Mouse (Mus musculus) midbrain, embryonic 14.5 days (tissue): ENCODE results near the gene Arhgef17. TPM values are rescaled to one million over a fixed set of nuclear protein-coding genes. Genes with fewer than 3 reads are reported as not detected.
A peak's percentile ranks its signal among the peaks of the same experiment; 100 is the strongest.

Experiments used
- ATAC-seq: fragments of 200-750 bp; cut with Nextera tagmentation; 2 replicates; pipeline ENCODE4 v1.8.0; 2017; ENCODE audit warnings: moderate number of reproducible peaks, moderate library complexity; ENCODE audit not compliant: low FRiP score, low TSS enrichment
- DNase-seq: peaks from one replicate; pipeline ENCODE4 v3.0.0-alpha.2; 2015
- H3K27ac ChIP-seq: fragments of 300-500 bp; sonication (generic); replicated peaks from 2 replicates; pipeline ENCODE4 v1.5.1; 2014; ENCODE audit warnings: mild to moderate bottlenecking, low read depth, low read length, moderate library complexity
- H3K27me3 ChIP-seq: fragments of 300-500 bp; sonication (generic); 2 replicates; pipeline ENCODE4 v1.6.1; 2014; ENCODE audit warnings: low read length, control low read depth, mixed read lengths; ENCODE audit not compliant: control insufficient read depth, insufficient read depth
- H3K36me3 ChIP-seq: fragments of 300-500 bp; sonication (generic); 2 replicates; pipeline ENCODE4 v1.6.1; 2014; ENCODE audit warnings: low read length, control low read depth; ENCODE audit not compliant: control insufficient read depth, insufficient read depth
- H3K4me1 ChIP-seq: fragments of 300-500 bp; sonication (generic); 2 replicates; pipeline ENCODE4 v1.6.1; 2014; ENCODE audit warnings: mild to moderate bottlenecking, antibody characterized with exemption, low read length, control low read depth; ENCODE audit not compliant: control insufficient read depth, insufficient read depth
- H3K4me2 ChIP-seq: fragments of 300-500 bp; sonication (generic); 2 replicates; pipeline ENCODE4 v1.6.1; 2014; ENCODE audit warnings: mild to moderate bottlenecking, low read length, moderate library complexity
- H3K4me3 ChIP-seq: fragments of 300-500 bp; sonication (generic); replicated peaks from 2 replicates; pipeline ENCODE4 v1.5.1; 2014; ENCODE audit warnings: low read depth, low read length
- H3K9ac ChIP-seq: fragments of 300-500 bp; sonication (generic); replicated peaks from 2 replicates; pipeline ENCODE4 v1.6.1; 2014; ENCODE audit warnings: mild to moderate bottlenecking, low read length, moderate library complexity
- H3K9me3 ChIP-seq: fragments of 300-500 bp; sonication (generic); 2 replicates; pipeline ENCODE4 v1.6.1; 2016; ENCODE audit warnings: low read length, control low read depth, mixed read lengths; ENCODE audit not compliant: control insufficient read depth
- whole genome bisulfite sequencing: fragments of 180-500 bp; shearing (Covaris S2); extraction: QIAGEN DNeasy Blood & Tissue Kit; methylation state at CpG from one replicate; pipeline ENCODE4 v1.1.7; 2014; 5-methylcytosine and 5-hydroxymethylcytosine counted together
- polyA plus RNA-seq: library from polyadenylated mRNA; unstranded; fragments of >200 nt; fragmentation: Nextera tagmentation; extraction: Ambion mirVana; gene quantifications from 2 replicates; pipeline ENCODE4 v1.2.1, GENCODE M21; 2014

The Arhgef17 gene
- polyA plus RNA-seq, 1 experiment from 2014 or later: 12.1 TPM

DNA sequence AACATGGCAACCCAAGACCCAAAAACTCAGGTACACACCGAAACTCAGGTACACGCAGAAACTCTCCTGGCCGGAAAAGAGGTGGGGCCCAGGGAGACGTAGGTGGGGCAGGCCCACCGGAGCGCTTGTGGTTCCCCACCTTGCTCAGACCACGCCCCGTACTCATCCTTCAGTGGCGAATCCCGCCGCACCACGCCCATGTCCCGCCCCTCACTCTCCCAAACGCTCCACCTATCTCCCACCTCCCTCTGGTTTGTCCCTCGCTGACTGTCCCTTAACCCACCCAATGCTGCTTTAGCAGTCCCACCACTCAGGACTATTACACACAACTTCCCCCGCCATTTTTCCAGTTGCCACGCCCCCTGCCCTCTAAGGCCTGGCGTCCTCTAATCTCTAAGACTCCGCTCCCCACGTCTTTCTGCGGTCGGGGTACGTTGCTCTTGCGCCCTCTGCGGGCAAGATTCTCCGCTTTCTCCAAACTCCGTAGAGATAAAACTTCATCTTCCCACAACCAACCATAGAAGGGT is 637 bp upstream of the Arhgef17 start:
- H3K9ac ChIP-seq: peak overlapping the region; percentile 50; the same call in 1 of the 2 replicates
- no peaks in the 10 kb centered on the region for H3K36me3 ChIP-seq
- peak overlapping the region; percentile 81 for H3K4me2 ChIP-seq
- peak; percentile 72 for ATAC-seq
- DNase-seq: peak; percentile 88
- peak overlapping the region; percentile 36 for H3K4me3 ChIP-seq
- H3K4me1 ChIP-seq: peaks cover 13% of the 10 kb centered on the region
- no peaks in the 10 kb centered on the region for H3K9me3 ChIP-seq
- H3K27ac ChIP-seq: no peak overlapping the region
- under 1% methylated on average over 27 of the region's 27 CpGs for WGBS
- H3K27me3 ChIP-seq: peaks cover 32% of the 10 kb centered on the region

DNA sequence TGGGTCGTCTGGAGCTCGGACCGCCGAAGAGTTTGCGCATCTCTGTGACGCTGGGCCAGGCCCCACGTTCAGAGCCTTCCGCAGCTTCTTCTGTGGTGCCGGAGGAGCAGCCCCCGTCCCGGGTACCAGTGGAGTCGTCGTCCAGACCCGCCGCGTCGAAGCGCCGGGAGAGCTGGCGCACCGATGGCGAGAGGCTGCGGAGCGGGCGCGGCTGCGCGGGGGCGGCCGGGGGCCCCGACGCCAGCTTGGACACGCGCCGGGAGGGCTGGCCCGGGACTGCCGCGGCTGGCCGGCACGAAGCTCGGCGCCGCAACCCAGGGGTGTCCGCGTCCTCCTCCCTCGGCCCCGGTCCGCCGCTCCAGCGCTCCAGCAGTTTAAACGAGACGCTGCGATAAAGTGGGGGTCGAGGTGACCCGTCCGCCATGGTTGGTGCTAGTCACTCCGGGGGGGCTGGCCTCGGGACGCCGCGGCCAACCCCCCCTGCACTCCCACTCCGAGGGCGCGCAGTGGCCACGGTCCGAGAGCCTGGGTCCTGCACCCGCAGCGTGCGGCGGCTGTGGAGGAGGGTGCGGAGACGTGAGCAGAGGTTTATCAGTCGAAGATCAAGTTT is 486 bp downstream of the Arhgef17 start:
- Histone ChIP-seq H3K4me3 (peak overlapping the region; percentile 36), H3K9me3 (no peaks in the 10 kb centered on the region), H3K4me1 (peaks cover 24% of the 10 kb centered on the region), H3K27me3 (peaks cover 32% of the 10 kb centered on the region), H3K4me2 (peak overlapping the region; percentile 81), H3K9ac (peak overlapping the region; percentile 50), H3K36me3 (no peaks in the 10 kb centered on the region), H3K27ac (peak overlapping the region; percentile 63)
- DNase-seq: peak; percentile 48
- WGBS: under 1% methylated on average over 73 of the region's 73 CpGs
- peak; percentile 29 for ATAC-seq

DNA sequence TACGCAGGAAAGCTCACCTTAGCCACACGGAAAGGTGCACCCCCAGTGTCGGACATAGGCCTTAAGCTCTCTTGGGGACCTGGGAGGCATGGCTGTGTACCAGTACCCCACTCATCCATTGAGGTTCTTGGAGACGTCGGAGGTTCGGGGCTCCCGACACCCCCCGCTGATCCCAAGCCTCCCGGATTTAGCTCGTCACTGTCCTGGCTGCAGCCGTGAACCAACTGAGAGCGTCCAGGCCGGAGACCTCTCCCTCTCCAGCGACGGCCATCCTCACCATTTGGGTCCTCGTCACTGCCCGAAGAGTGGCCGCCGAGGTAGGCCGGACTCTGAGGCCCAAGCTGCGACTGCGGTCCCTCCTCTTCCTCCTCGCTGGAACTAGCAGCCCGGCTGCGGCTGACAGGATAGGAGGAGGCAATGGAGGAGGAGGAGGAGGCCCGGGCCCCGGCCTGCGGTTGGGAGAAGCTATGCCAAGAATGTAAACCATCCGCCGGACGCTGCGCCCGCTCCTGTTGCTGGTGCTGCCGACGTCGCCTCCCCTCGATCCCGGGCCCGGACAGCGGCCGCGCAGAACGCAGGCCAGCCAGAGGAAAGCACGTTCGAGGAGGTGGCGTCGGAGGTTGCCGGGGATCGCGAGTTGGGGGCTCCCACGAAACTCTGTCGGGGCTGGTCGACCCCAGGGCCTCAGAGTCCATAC is 1.1 kb downstream of the Arhgef17 start:
- peaks cover 30% of the 10 kb centered on the region for H3K4me1 ChIP-seq
- DNase-seq: peak; percentile 54
- H3K27me3 ChIP-seq: peaks cover 32% of the 10 kb centered on the region
- H3K9me3 ChIP-seq: no peaks in the 10 kb centered on the region
- no peak for ATAC-seq
- 3% methylated on average over 53 of the region's 53 CpGs for WGBS
- peak overlapping the region; percentile 50 for H3K9ac ChIP-seq
- H3K4me3 ChIP-seq: peak overlapping the region; percentile 36
- H3K4me2 ChIP-seq: peak overlapping the region; percentile 81
- H3K27ac ChIP-seq: no peak overlapping the region
- H3K36me3 ChIP-seq: no peaks in the 10 kb centered on the region

DNA sequence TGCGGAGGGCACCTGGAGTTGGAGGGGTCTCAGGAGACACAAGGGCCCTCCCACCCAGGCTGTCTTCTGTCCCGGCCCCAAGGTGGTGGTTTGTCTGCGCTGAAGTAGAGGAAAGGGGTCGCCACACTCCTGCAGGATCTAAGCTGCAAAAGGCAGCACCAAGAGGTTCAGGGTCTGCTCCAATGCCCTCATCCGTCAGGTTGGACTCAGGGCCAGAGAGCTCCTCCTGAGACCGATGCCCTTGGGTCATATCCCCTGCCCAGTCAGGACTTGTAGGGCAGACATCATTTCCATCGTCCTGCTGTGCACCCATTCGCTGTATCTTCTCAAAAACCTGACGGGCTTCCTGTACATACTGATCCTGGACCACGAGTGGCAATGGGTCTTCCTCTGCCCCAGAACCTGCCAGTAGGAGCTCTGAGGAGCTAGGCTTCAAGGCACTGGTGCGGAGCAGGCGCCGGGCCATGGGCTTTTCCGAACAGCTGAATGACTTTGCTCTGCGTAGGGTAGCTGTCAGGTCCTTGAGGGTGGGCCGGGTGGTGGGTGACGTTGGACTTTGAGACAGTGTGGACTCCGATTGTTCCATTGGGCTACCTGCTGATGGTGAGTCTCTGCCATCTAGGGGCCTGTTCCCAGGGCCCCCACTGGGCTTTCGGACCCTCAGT is 2.1 kb downstream of the Arhgef17 start:
- no peak overlapping the region for H3K4me3 ChIP-seq
- ATAC-seq (no peak), DNase-seq (no peak)
- H3K9ac ChIP-seq: no peak overlapping the region
- peaks cover 34% of the 10 kb centered on the region for H3K4me1 ChIP-seq
- H3K9me3 ChIP-seq: no peaks in the 10 kb centered on the region
- H3K27me3 ChIP-seq: peaks cover 32% of the 10 kb centered on the region
- H3K4me2 ChIP-seq: peak overlapping the region; percentile 81
- 80% methylated on average over 19 of the region's 19 CpGs for WGBS
- no peak overlapping the region for H3K27ac ChIP-seq
- H3K36me3 ChIP-seq: no peaks in the 10 kb centered on the region

DNA sequence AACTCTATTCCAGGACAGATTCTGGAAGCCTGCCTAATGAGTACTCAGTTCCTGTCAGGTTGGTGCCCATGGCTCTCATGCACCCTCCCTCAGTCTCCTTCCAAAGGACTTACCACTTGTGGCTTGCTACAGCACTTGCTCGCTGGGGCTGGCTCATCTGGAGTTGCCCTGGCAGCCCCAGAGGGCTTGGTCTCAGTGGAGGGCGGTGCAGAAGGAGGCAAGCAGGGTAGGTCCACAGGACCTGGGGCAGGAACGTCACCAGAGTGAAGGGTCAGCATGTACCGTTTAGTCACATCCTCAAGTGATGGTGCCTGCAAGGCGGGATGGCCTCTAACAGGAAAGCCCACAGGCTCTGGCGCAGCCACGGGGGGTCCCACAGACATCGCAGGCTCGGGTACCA is 3.5 kb downstream of the Arhgef17 start:
- Histone ChIP-seq H3K4me1 (peaks cover 41% of the 10 kb centered on the region), H3K36me3 (no peaks in the 10 kb centered on the region), H3K9me3 (no peaks in the 10 kb centered on the region), H3K9ac (no peak overlapping the region), H3K4me2 (peak overlapping the region; percentile 81), H3K27me3 (peaks cover 32% of the 10 kb centered on the region), H3K27ac (no peak overlapping the region), H3K4me3 (peak overlapping the region; percentile 16; the same call in 1 of the 2 replicates)
- no peak for ATAC-seq
- no peak for DNase-seq
- WGBS: 58% methylated on average over 9 of the region's 9 CpGs

DNA sequence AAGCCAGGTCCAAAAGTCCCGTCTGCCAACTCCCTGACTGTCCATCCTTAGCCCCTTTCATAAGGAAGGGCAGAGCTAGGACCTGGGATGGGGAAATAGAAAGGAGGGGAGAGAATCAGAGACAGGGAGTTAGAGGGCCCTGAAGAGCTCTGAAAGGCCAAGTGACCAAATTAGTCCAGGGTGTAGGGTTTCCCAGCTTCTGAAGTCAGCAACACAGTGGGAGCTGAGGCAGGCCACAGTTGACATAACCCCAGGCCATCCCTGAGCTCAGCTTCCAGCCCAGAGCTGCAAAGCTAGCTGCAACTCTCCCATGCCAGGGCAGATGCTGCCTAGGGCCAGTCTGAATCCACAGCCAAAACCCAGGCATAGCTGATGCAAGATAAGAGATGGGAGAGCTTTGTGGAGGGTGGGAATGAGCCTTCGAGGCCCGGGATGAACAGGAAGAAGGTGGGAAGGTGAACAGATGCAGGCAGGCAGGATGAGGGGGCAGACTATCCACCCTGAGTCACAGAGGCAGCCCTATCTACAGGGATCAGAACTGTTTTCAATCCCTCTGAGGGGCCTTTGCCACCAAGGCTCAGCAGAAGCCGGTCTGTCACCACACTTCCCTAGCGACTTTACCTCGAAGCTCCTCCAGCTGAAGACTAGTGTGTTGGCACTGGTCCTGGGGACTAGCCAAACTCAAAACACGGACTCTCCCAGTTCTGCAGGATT is 4.5 kb downstream of the Arhgef17 start:
- peak overlapping the region; percentile 16 for H3K4me3 ChIP-seq
- H3K36me3 ChIP-seq: no peaks in the 10 kb centered on the region
- H3K27ac ChIP-seq: no peak overlapping the region
- 35% methylated on average over 7 of the region's 7 CpGs for WGBS
- H3K4me1 ChIP-seq: peaks cover 42% of the 10 kb centered on the region
- H3K27me3 ChIP-seq: peaks cover 31% of the 10 kb centered on the region
- H3K9me3 ChIP-seq: no peaks in the 10 kb centered on the region
- DNase-seq: no peak
- H3K4me2 ChIP-seq: peak overlapping the region; percentile 81
- ATAC-seq: no peak
- no peak overlapping the region; the same call in 1 of the 2 replicates for H3K9ac ChIP-seq

DNA sequence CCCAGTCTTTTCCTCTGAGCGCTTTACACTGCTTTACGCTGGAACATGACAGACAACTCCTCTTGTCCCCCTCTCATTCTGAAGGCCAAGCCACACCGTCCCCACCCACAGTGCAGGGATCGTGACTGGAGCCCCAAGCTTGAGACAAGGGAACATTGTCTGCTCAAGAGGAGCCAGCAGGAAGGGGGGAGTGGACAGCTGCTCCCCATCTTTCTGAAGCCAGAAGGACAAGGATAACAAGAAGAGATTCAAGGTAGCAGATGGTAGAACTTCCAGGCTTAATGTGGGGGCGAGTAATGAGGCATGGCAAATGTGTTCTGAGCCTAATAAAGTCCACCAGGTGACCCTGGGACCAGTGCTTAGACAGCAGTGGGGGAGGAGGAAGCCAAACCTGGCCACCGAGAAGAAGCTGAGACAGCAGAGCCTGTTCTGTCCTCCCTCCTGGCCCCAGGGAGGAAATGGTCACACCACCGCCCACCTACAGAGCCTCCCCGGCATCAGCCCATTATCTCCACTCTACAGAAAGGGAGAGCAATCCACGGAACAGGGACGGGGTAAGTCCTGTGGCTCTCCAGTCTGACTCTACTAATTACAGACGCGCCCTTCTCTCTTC is 5.5 kb downstream of the Arhgef17 start:
- Histone ChIP-seq H3K4me1 (peaks cover 39% of the 10 kb centered on the region), H3K27ac (no peak overlapping the region), H3K36me3 (no peaks in the 10 kb centered on the region), H3K9me3 (no peaks in the 10 kb centered on the region), H3K4me3 (peak overlapping the region; percentile 16; the same call in 1 of the 2 replicates), H3K9ac (no peak overlapping the region), H3K27me3 (peaks cover 21% of the 10 kb centered on the region), H3K4me2 (peak overlapping the region; percentile 81)
- ATAC-seq (no peak), DNase-seq (no peak)
- WGBS: 22% methylated on average over 12 of the region's 12 CpGs
